Mouse (Mus musculus) spleen, adult 2 months (tissue): ENCODE results near the gene Arid5a. TPM values are rescaled to one million over a fixed set of nuclear protein-coding genes. Genes with fewer than 3 reads are reported as not detected.

Experiments
- DNase-seq, 2 experiments: peaks; one replicate each; pipeline versions ENCODE4 v3.0.0 to v3.0.0-alpha.2; 2012 to 2021; ENCODE audit warnings: low spot score in 2 of 2, low read depth in 1 of 2
- H3K27ac ChIP-seq: fragments of 200-500 bp; 2 replicates; pipeline ENCODE4 v1.5.1; 2012; ENCODE audit warnings: low read length, inconsistent platforms; ENCODE audit not compliant: insufficient read depth
- H3K27me3 ChIP-seq: fragments of 200-500 bp; 2 replicates; pipeline ENCODE4 v1.6.1; 2012; ENCODE audit warnings: mild to moderate bottlenecking, moderate library complexity, low read length, inconsistent platforms; ENCODE audit not compliant: control insufficient read depth, insufficient read depth
- H3K36me3 ChIP-seq: fragments of 200-500 bp; 2 replicates; pipeline ENCODE4 v1.6.1; 2012; ENCODE audit warnings: mild to moderate bottlenecking, low read length, inconsistent platforms; ENCODE audit not compliant: control insufficient read depth, insufficient read depth
- H3K4me1 ChIP-seq: fragments of 200-500 bp; 2 replicates; pipeline ENCODE4 v1.6.1; 2011; ENCODE audit warnings: inconsistent platforms; ENCODE audit not compliant: control insufficient read depth, insufficient read depth, insufficient read length
- H3K4me3 ChIP-seq: fragments of 200-500 bp; 2 replicates; pipeline ENCODE4 v1.5.1; 2011; ENCODE audit warnings: mild to moderate bottlenecking, inconsistent platforms; ENCODE audit not compliant: insufficient read depth, insufficient read length; ENCODE audit errors: extremely low read depth
- CTCF ChIP-seq: fragments of 200-500 bp; IDR thresholded peaks from 2 replicates; pipeline ENCODE4 v1.5.1; 2011; ENCODE audit warnings: mild to moderate bottlenecking, inconsistent platforms; ENCODE audit not compliant: insufficient read depth, insufficient read length, insufficient replicate concordance; ENCODE audit errors: extremely low read depth
- POLR2A ChIP-seq: fragments of 200-500 bp; IDR thresholded peaks from 2 replicates; pipeline ENCODE4 v1.6.1; 2011; ENCODE audit warnings: low read depth, low read length, inconsistent platforms
- WGBS: fragments of 180-500 bp; shearing (Covaris S2); methylation state at CpG from one replicate; pipeline ENCODE4 v1.1.7; 2018; 5-methylcytosine and 5-hydroxymethylcytosine counted together
- polyA plus RNA-seq: library from polyadenylated mRNA; depleted of rRNA; stranded (reverse); fragments of >200 nt; gene quantifications from 2 replicates; pipeline ENCODE4 v1.2.3, GENCODE M21; 2012; rRNA removed

The Arid5a gene
- polyA plus RNA-seq, 1 experiment: 29.6 TPM

GRCm38 (mm10) chr1:36368969-36369645, 61.6 kb downstream of the Arid5a start, which contains the start of gene Kansl3:
TSS of gene Kansl3 (minus strand) at chr1:36369181.
- WGBS: 4% methylated on average over 61 of the region's 61 CpGs

GRCm38 (mm10) chr1:36370918-36371317, 63.4 kb downstream of the Arid5a start:
- no peaks in the 10 kb centered on the region for H3K27me3 ChIP-seq
- no peak for DNase-seq
- no peak overlapping the region for H3K27ac ChIP-seq
- H3K4me3 ChIP-seq: no peak overlapping the region
- TF ChIP-seq POLR2A: no peak
- TF ChIP-seq CTCF: no peak
- no peaks in the 10 kb centered on the region for H3K36me3 ChIP-seq
- H3K4me1 ChIP-seq: peaks cover 9% of the 10 kb centered on the region; the same call in 1 of the 2 replicates
- 83% methylated on average over 6 of the region's 6 CpGs for WGBS

More at GRCm38 (mm10) chr1:36368969-36369645, 61.6 kb downstream of the Arid5a start, which contains the start of gene Kansl3:
- TF ChIP-seq POLR2A (peak; percentile 66; the same call in 1 of the 2 replicates), CTCF (no peak)
- Histone ChIP-seq H3K4me1 (peaks cover 9% of the 10 kb centered on the region; the same call in 1 of the 2 replicates), H3K4me3 (peak within 1 kb of the TSS; percentile 80), H3K27me3 (no peaks in the 10 kb centered on the region), H3K27ac (peak within 1 kb of the TSS; percentile 57), H3K36me3 (peaks cover 2% of the 10 kb centered on the region; the same call in 1 of the 2 replicates)
- peak; percentile 77 for DNase-seq

GRCm38 (mm10) chr1:36371934-36372845, 64.7 kb downstream of the Arid5a start, which contains the start of gene Fer1l5:
TSS of gene Fer1l5 (plus strand) at chr1:36372291.
- no peak for DNase-seq
- H3K36me3 ChIP-seq: no peaks in the 10 kb centered on the region
- H3K27me3 ChIP-seq: no peaks in the 10 kb centered on the region
- H3K4me3 ChIP-seq: no peak within 1 kb of the TSS
- TF ChIP-seq CTCF (no peak), POLR2A (no peak)
- no peak within 1 kb of the TSS for H3K27ac ChIP-seq
- WGBS: 86% methylated on average over 10 of the region's 10 CpGs
- H3K4me1 ChIP-seq: peaks cover 9% of the 10 kb centered on the region; the same call in 1 of the 2 replicates

Other genes with a start within 250 kb of the Arid5a start
- gene Hs6st1, start 239.3 kb upstream of the Arid5a start, polyA plus RNA-seq: 56.5 and 66.0 TPM in 2 replicates
- 13.5 and 15.9 TPM in 2 replicates for gene Uggt1, start 63.0 kb upstream of the Arid5a start, polyA plus RNA-seq
- 66.0 and 80.9 TPM in 2 replicates for gene Neurl3, start 33.1 kb upstream of the Arid5a start, polyA plus RNA-seq
- gene Kansl3, start 61.4 kb downstream of the Arid5a start, polyA plus RNA-seq: 25.9 and 29.8 TPM in 2 replicates
- not detected in 2 replicates for gene Fer1l5, start 64.6 kb downstream of the Arid5a start, polyA plus RNA-seq
- 8.9 and 11.6 TPM in 2 replicates for gene Lman2l, start 137.5 kb downstream of the Arid5a start, polyA plus RNA-seq
- gene Cnnm4, start 163.9 kb downstream of the Arid5a start, polyA plus RNA-seq: 5.6 and 5.7 TPM in 2 replicates
- gene Cnnm3, start 204.1 kb downstream of the Arid5a start, polyA plus RNA-seq: 18.4 and 24.1 TPM in 2 replicates
- 16.6 and 17.7 TPM in 2 replicates for gene Ankrd23, start 229.2 kb downstream of the Arid5a start, polyA plus RNA-seq
- not detected in 2 replicates for gene Gm42417, start 231.7 kb downstream of the Arid5a start, polyA plus RNA-seq
- gene Ankrd39, start 239.7 kb downstream of the Arid5a start, polyA plus RNA-seq: 22.2 and 26.0 TPM in 2 replicates